Mouse (Mus musculus) midbrain, embryonic 14.5 days (tissue): ENCODE data around the gene BC051019. TPM values are rescaled to one million over a fixed set of nuclear protein-coding genes. Genes with fewer than 3 reads are reported as not detected.

Source experiments
- ATAC-seq: fragments of 200-750 bp; cut with Nextera tagmentation; 2 replicates; pipeline ENCODE4 v1.8.0; 2017; ENCODE audit warnings: moderate number of reproducible peaks, moderate library complexity; ENCODE audit not compliant: low FRiP score, low TSS enrichment
- DNase-seq: peaks from one replicate; pipeline ENCODE4 v3.0.0-alpha.2; 2015
- H3K27ac ChIP-seq: fragments of 300-500 bp; sonication (generic); replicated peaks from 2 replicates; pipeline ENCODE4 v1.5.1; 2014; ENCODE audit warnings: mild to moderate bottlenecking, low read depth, low read length, moderate library complexity
- H3K27me3 ChIP-seq: fragments of 300-500 bp; sonication (generic); 2 replicates; pipeline ENCODE4 v1.6.1; 2014; ENCODE audit warnings: low read length, control low read depth, mixed read lengths; ENCODE audit not compliant: control insufficient read depth, insufficient read depth
- H3K36me3 ChIP-seq: fragments of 300-500 bp; sonication (generic); 2 replicates; pipeline ENCODE4 v1.6.1; 2014; ENCODE audit warnings: low read length, control low read depth; ENCODE audit not compliant: control insufficient read depth, insufficient read depth
- H3K4me1 ChIP-seq: fragments of 300-500 bp; sonication (generic); 2 replicates; pipeline ENCODE4 v1.6.1; 2014; ENCODE audit warnings: mild to moderate bottlenecking, antibody characterized with exemption, low read length, control low read depth; ENCODE audit not compliant: control insufficient read depth, insufficient read depth
- H3K4me2 ChIP-seq: fragments of 300-500 bp; sonication (generic); 2 replicates; pipeline ENCODE4 v1.6.1; 2014; ENCODE audit warnings: mild to moderate bottlenecking, low read length, moderate library complexity
- H3K4me3 ChIP-seq: fragments of 300-500 bp; sonication (generic); replicated peaks from 2 replicates; pipeline ENCODE4 v1.5.1; 2014; ENCODE audit warnings: low read depth, low read length
- H3K9ac ChIP-seq: fragments of 300-500 bp; sonication (generic); replicated peaks from 2 replicates; pipeline ENCODE4 v1.6.1; 2014; ENCODE audit warnings: mild to moderate bottlenecking, low read length, moderate library complexity
- H3K9me3 ChIP-seq: fragments of 300-500 bp; sonication (generic); 2 replicates; pipeline ENCODE4 v1.6.1; 2016; ENCODE audit warnings: low read length, control low read depth, mixed read lengths; ENCODE audit not compliant: control insufficient read depth
- WGBS: fragments of 180-500 bp; shearing (Covaris S2); extraction: QIAGEN DNeasy Blood & Tissue Kit; methylation state at CpG from one replicate; pipeline ENCODE4 v1.1.7; 2014; 5-methylcytosine and 5-hydroxymethylcytosine counted together
- polyA plus RNA-seq: library from polyadenylated mRNA; unstranded; fragments of >200 nt; fragmentation: Nextera tagmentation; extraction: Ambion mirVana; gene quantifications from 2 replicates; pipeline ENCODE4 v1.2.1, GENCODE M21; 2014

The BC051019 gene
- polyA plus RNA-seq, 1 experiment from 2014 or later, result not detected

GRCm38 (mm10) chr7:109751427-109752007, 27.9 kb upstream of the BC051019 start:
- Histone ChIP-seq H3K9ac (peak overlapping the region; percentile 92), H3K4me2 (peak overlapping the region; percentile 94), H3K36me3 (peaks cover 16% of the 10 kb centered on the region), H3K4me3 (peak overlapping the region; percentile 91), H3K9me3 (no peaks in the 10 kb centered on the region), H3K27ac (peak overlapping the region; percentile 91), H3K27me3 (no peaks in the 10 kb centered on the region), H3K4me1 (peaks cover 18% of the 10 kb centered on the region; the same call in 1 of the 2 replicates)
- WGBS, result 3% methylated on average over 13 of the region's 13 CpGs
- ATAC-seq (peak; percentile 77), DNase-seq (no peak)

GRCm38 (mm10) chr7:109747747-109748146, 24.1 kb upstream of the BC051019 start:
- no peaks in the 10 kb centered on the region for H3K9me3 ChIP-seq
- H3K4me1 ChIP-seq, result peaks cover 6% of the 10 kb centered on the region; the same call in 1 of the 2 replicates
- no peak overlapping the region for H3K27ac ChIP-seq
- H3K27me3 ChIP-seq, result no peaks in the 10 kb centered on the region
- H3K4me2 ChIP-seq, result no peak overlapping the region
- DNase-seq (no peak), ATAC-seq (no peak)
- peaks cover 40% of the 10 kb centered on the region for H3K36me3 ChIP-seq
- WGBS, result 72% methylated on average over 1 of the region's 1 CpGs
- no peak overlapping the region for H3K4me3 ChIP-seq
- no peak overlapping the region for H3K9ac ChIP-seq

GRCm38 (mm10) chr7:109741703-109742102, 18.1 kb upstream of the BC051019 start:
- Histone ChIP-seq H3K4me3 (no peak overlapping the region), H3K27me3 (no peaks in the 10 kb centered on the region), H3K27ac (no peak overlapping the region), H3K36me3 (peaks cover 74% of the 10 kb centered on the region), H3K9me3 (no peaks in the 10 kb centered on the region), H3K4me1 (no peaks in the 10 kb centered on the region), H3K9ac (no peak overlapping the region), H3K4me2 (no peak overlapping the region)
- WGBS, result 90% methylated on average over 4 of the region's 4 CpGs
- no peak for DNase-seq
- ATAC-seq, result no peak

GRCm38 (mm10) chr7:109741060-109741459, 17.4 kb upstream of the BC051019 start:
- Histone ChIP-seq H3K9ac (no peak overlapping the region), H3K9me3 (no peaks in the 10 kb centered on the region), H3K27ac (no peak overlapping the region), H3K4me1 (no peaks in the 10 kb centered on the region), H3K4me2 (no peak overlapping the region), H3K4me3 (no peak overlapping the region), H3K27me3 (no peaks in the 10 kb centered on the region), H3K36me3 (peaks cover 81% of the 10 kb centered on the region)
- no peak for ATAC-seq
- WGBS, result 98% methylated on average over 1 of the region's 1 CpGs
- no peak for DNase-seq

GRCm38 (mm10) chr7:109739822-109740370, 16.2 kb upstream of the BC051019 start:
- no peak for DNase-seq
- H3K4me2 ChIP-seq, result no peak overlapping the region
- no peak overlapping the region for H3K27ac ChIP-seq
- 94% methylated on average over 5 of the region's 5 CpGs for WGBS
- H3K9me3 ChIP-seq, result no peaks in the 10 kb centered on the region
- H3K4me1 ChIP-seq, result no peaks in the 10 kb centered on the region
- no peak overlapping the region for H3K4me3 ChIP-seq
- H3K36me3 ChIP-seq, result peaks cover 85% of the 10 kb centered on the region
- ATAC-seq, result no peak
- H3K9ac ChIP-seq, result no peak overlapping the region
- H3K27me3 ChIP-seq, result no peaks in the 10 kb centered on the region

GRCm38 (mm10) chr7:109734806-109735205, 11.2 kb upstream of the BC051019 start:
- no peak overlapping the region for H3K4me3 ChIP-seq
- H3K36me3 ChIP-seq, result peaks cover 49% of the 10 kb centered on the region
- H3K27me3 ChIP-seq, result no peaks in the 10 kb centered on the region
- no peak for DNase-seq
- H3K27ac ChIP-seq, result no peak overlapping the region
- no peak overlapping the region for H3K9ac ChIP-seq
- WGBS, result 93% methylated on average over 4 of the region's 4 CpGs
- no peaks in the 10 kb centered on the region for H3K4me1 ChIP-seq
- H3K4me2 ChIP-seq, result no peak overlapping the region
- no peaks in the 10 kb centered on the region for H3K9me3 ChIP-seq
- no peak for ATAC-seq

GRCm38 (mm10) chr7:109731626-109732025, 8.0 kb upstream of the BC051019 start, which contains the start of gene Ascl3:
TSS of gene Ascl3 (minus strand) at chr7:109731726.
- DNase-seq, result no peak
- Histone ChIP-seq H3K27me3 (no peaks in the 10 kb centered on the region), H3K9ac (no peak within 1 kb of the TSS), H3K4me2 (no peak within 1 kb of the TSS), H3K9me3 (no peaks in the 10 kb centered on the region), H3K4me1 (no peaks in the 10 kb centered on the region), H3K27ac (no peak within 1 kb of the TSS), H3K36me3 (peaks cover 26% of the 10 kb centered on the region), H3K4me3 (no peak within 1 kb of the TSS)
- ATAC-seq, result no peak
- WGBS, result 90% methylated on average over 5 of the region's 5 CpGs

- WGBS, result 96% methylated on average over 8 of the region's 8 CpGs
- Histone ChIP-seq H3K4me3 (no peak overlapping the region), H3K9me3 (no peaks in the 10 kb centered on the region), H3K27ac (no peak overlapping the region), H3K4me1 (no peaks in the 10 kb centered on the region), H3K4me2 (no peak overlapping the region), H3K36me3 (no peaks in the 10 kb centered on the region), H3K27me3 (no peaks in the 10 kb centered on the region), H3K9ac (no peak overlapping the region)
- no peak for ATAC-seq
- DNase-seq, result no peak
Measured at GRCm38 (mm10) chr7:109723114-109723513, 536 bp downstream of the BC051019 start.

GRCm38 (mm10) chr7:109722618-109723017, 1.0 kb downstream of the BC051019 start:
- DNase-seq, result no peak
- H3K27ac ChIP-seq, result no peak overlapping the region
- WGBS, result 97% methylated on average over 2 of the region's 2 CpGs

More at GRCm38 (mm10) chr7:109722618-109723017, 1.0 kb downstream of the BC051019 start:
- H3K4me2 ChIP-seq, result no peak overlapping the region
- no peaks in the 10 kb centered on the region for H3K4me1 ChIP-seq
- H3K9me3 ChIP-seq, result no peaks in the 10 kb centered on the region
- H3K9ac ChIP-seq, result no peak overlapping the region
- no peaks in the 10 kb centered on the region for H3K36me3 ChIP-seq
- no peaks in the 10 kb centered on the region for H3K27me3 ChIP-seq
- no peak overlapping the region for H3K4me3 ChIP-seq
- ATAC-seq, result no peak
